Mouse (Mus musculus) midbrain, embryonic 10.5 days (tissue): ENCODE measurements around the gene Bscl2. TPM values are rescaled to one million over a fixed set of nuclear protein-coding genes. Genes with fewer than 3 reads are reported as not detected.

Experiments used
- DNase-seq: peaks from one replicate; pipeline ENCODE4 v3.0.0-alpha.2; 2017; ENCODE audit warnings: low spot score
- H3K27ac ChIP-seq: fragments of 300-500 bp; sonication (generic); replicated peaks from 2 replicates; pipeline ENCODE4 v1.5.1; 2016; ENCODE audit warnings: mild to moderate bottlenecking
- H3K27me3 ChIP-seq: fragments of 300-500 bp; sonication (generic); 2 replicates; pipeline ENCODE4 v1.6.1; 2016; ENCODE audit warnings: low read depth, mild to moderate bottlenecking; ENCODE audit not compliant: poor library complexity, severe bottlenecking
- H3K36me3 ChIP-seq: fragments of 300-500 bp; sonication (generic); 2 replicates; pipeline ENCODE4 v1.6.1; 2016; ENCODE audit warnings: mild to moderate bottlenecking, moderate library complexity
- H3K4me1 ChIP-seq: fragments of 300-500 bp; sonication (generic); 2 replicates; pipeline ENCODE4 v1.6.1; 2016
- H3K4me3 ChIP-seq: fragments of 300-500 bp; sonication (generic); 2 replicates; pipeline ENCODE4 v1.5.1; 2016; ENCODE audit warnings: mild to moderate bottlenecking, moderate library complexity
- H3K9me3 ChIP-seq: fragments of 300-500 bp; sonication (generic); replicated peaks from 2 replicates; pipeline ENCODE4 v1.6.1; 2016; ENCODE audit warnings: mild to moderate bottlenecking
- WGBS: fragments of 180-500 bp; shearing (Covaris S2); methylation state at CpG from one replicate; pipeline ENCODE4 v1.1.7; 2016; 5-methylcytosine and 5-hydroxymethylcytosine counted together
- polyA plus RNA-seq: library from polyadenylated mRNA; unstranded; fragments of >200 nt; fragmentation: Nextera tagmentation; extraction: Ambion mirVana; gene quantifications from 2 replicates; pipeline ENCODE4 v1.2.1, GENCODE M21; 2016

The Bscl2 gene
- 55.2 and 63.4 TPM in 2 replicates for polyA plus RNA-seq

DNA sequence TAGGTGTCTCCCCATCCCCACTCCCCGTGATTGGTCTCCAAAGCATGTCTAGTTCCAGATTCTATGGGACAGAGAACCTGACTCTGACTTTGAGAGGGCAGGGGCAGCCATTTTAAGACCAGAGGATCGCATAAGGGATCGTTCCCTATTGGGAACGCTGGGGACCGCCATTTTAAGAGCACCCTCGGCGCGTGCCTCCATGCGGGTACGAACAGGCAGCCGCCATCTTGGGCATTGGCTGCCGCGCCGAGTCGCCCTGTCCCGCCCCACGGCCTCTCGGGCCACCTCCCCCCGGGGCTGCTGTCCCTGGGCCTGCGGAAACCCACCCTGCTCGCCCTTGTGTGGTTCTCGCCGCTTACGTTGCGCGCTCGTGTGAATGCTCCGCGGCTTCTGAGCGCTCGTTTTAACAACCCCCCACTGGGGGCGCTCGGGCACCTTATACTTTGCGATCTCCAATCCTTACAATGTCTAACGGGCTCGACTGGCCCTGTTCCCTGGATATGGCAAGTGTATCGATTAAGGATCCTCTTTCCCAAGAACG lies at the start of gene Bscl2:
Bscl2 (plus strand) TSS at position 217 of the 541 bp plus-strand sequence.
- Histone ChIP-seq H3K27ac (peak within 1 kb of the TSS; percentile 98), H3K36me3 (peaks cover 59% of the 10 kb centered on the region), H3K4me1 (peaks cover 46% of the 10 kb centered on the region), H3K9me3 (no peaks in the 10 kb centered on the region), H3K4me3 (peak within 1 kb of the TSS; percentile 61), H3K27me3 (no peaks in the 10 kb centered on the region)
- peak; percentile 89 for DNase-seq
- under 1% methylated on average over 38 of the region's 38 CpGs for WGBS

DNA sequence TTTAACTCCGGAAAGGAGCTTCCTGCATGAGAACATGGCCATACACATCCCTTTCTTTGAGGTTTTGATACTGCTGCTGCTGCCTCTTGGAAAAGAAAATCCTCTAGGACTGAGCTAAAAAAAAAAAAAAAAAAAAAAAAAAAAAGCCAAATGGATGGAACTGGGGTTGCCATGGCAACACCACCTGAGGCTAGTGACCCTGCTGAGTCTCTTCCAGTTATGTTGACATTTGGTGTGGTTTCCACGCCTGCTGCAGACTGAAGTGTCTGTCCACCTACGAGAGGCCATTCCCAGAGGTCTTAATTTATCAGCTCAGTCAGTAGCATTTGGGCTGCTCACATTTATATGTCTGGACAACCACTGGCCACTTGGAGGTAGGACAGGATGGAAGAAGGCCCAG lies 48.7 kb upstream of the Bscl2 start:
- H3K4me3 ChIP-seq = no peak overlapping the region
- peaks cover 35% of the 10 kb centered on the region for H3K36me3 ChIP-seq
- H3K9me3 ChIP-seq = 0 out of 2 replicates have a peak, but pooled peaks cover 5% of the 10 kb centered on the region
- no peaks in the 10 kb centered on the region for H3K27me3 ChIP-seq
- no peak overlapping the region for H3K27ac ChIP-seq
- WGBS = 26% methylated on average over 3 of the region's 3 CpGs
- DNase-seq = no peak
- peaks cover 27% of the 10 kb centered on the region for H3K4me1 ChIP-seq

DNA sequence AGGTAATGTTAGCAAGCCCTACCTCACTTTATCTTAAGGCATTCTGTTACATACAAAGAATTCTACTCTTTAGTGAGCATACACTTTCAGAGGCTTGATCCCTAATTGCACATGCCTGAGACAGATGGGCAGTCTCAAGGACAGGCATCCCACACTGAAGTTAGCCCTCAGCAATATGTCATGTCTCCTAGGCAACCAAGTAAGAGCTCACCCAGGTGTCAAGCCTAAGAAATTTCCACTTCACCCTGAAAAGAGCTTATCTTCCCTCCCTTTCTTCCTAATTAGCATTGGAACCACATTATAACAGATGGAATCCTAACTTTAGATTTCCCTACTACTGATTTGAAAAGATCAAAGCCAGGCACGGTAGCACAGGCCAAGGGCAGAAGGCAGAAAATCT lies 48.1 kb upstream of the Bscl2 start:
- Histone ChIP-seq H3K9me3 (0 out of 2 replicates have a peak, but pooled peaks cover 5% of the 10 kb centered on the region), H3K4me1 (peaks cover 27% of the 10 kb centered on the region), H3K36me3 (peaks cover 35% of the 10 kb centered on the region), H3K4me3 (no peak overlapping the region), H3K27me3 (no peaks in the 10 kb centered on the region), H3K27ac (no peak overlapping the region)
- DNase-seq = no peak
- 81% methylated on average over 1 of the region's 1 CpGs for WGBS

DNA sequence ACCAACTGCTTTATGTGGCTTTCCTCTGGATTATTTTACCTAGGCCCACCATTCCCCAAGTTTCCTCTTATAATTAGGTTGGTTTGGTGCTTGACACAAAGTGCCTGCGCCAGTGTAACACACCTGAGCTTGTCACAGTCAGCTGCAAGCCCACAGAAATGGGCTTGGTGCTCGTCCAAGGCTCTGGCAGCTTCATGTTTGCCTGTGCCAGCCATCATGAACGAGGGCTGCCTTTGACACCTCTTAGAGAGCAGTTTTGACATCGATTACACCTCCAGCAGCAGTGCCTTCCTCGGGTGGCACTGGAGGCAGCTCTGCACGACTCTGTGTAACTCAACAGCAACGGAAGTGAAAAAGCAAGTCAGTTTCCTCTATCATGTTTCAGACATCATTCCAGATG lies 47.1 kb upstream of the Bscl2 start:
- no peak overlapping the region for H3K4me3 ChIP-seq
- no peaks in the 10 kb centered on the region for H3K27me3 ChIP-seq
- no peak overlapping the region for H3K27ac ChIP-seq
- peaks cover 45% of the 10 kb centered on the region for H3K36me3 ChIP-seq
- peaks cover 23% of the 10 kb centered on the region for H3K4me1 ChIP-seq
- WGBS = 89% methylated on average over 7 of the region's 7 CpGs
- 0 out of 2 replicates have a peak, but pooled peaks cover 5% of the 10 kb centered on the region for H3K9me3 ChIP-seq
- DNase-seq = no peak

DNA sequence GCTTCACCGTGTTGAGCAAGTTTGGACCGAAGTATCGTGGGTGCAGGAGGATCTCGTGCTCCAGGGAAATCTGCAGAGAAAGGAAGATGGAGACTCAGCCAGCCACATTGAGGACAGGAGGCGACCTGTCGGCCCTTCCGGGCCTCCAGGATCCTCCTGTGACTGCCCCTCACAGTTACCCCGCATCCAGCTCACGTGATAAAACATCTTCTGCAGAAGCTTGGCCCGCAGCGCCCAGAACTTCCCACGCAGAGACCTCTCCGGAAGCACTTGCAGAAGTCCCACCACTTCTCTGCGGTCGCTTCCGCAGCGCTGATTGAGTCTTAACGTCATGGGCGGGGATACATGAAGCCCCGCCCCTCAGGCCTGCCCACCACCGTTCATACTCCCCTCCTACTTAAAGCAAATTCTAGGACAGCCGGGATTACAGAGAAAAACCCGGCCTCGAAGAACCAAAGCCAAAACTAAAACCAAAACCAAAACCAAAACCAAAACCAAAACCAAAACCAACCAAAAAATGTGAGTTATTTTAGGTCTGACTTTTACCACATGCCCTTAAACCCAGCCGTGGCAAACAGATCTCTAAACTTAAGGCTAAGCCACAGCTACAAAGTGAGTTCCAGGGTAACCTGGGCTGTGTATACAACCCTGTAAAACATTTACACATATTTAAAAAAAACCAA lies 38.9 kb upstream of the Bscl2 start, which contains the start of gene Polr2g:
Polr2g (minus strand) TSS at position 314 of the 683 bp plus-strand sequence.
- WGBS = 2% methylated on average over 25 of the region's 25 CpGs
- Histone ChIP-seq H3K36me3 (peaks cover 32% of the 10 kb centered on the region), H3K27ac (peak within 1 kb of the TSS; percentile 85)

DNA sequence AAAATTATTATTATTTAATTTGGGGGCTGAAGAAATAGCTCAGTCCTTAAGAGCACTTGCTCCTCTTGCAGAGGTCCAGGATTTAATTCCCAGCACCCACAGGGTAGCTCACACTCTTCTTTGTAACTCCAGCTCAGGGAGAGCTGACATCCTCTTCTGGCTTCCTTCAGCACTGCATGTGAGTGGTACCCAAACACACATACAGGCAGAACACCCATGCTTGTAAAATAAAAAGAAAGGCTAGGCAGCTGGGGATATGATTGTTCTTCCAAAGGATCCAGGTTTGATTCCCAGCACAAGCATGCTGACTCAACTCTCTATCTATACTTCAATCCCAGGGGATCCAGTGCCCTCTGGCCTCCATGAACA lies 38.3 kb upstream of the Bscl2 start:
- no peak for DNase-seq
- Histone ChIP-seq H3K9me3 (no peaks in the 10 kb centered on the region), H3K27me3 (no peaks in the 10 kb centered on the region), H3K4me1 (peaks cover 28% of the 10 kb centered on the region), H3K4me3 (peak overlapping the region; percentile 84), H3K27ac (peak overlapping the region; percentile 85; the same call in 1 of the 2 replicates), H3K36me3 (peaks cover 32% of the 10 kb centered on the region)

More for the DNA sequence above, 38.9 kb upstream of the Bscl2 start, which contains the start of gene Polr2g:
- no peaks in the 10 kb centered on the region for H3K27me3 ChIP-seq
- H3K4me3 ChIP-seq = peak within 1 kb of the TSS; percentile 84
- peaks cover 25% of the 10 kb centered on the region for H3K4me1 ChIP-seq
- 0 out of 2 replicates have a peak, but pooled peaks cover 2% of the 10 kb centered on the region for H3K9me3 ChIP-seq
- peak; percentile 89 for DNase-seq

DNA sequence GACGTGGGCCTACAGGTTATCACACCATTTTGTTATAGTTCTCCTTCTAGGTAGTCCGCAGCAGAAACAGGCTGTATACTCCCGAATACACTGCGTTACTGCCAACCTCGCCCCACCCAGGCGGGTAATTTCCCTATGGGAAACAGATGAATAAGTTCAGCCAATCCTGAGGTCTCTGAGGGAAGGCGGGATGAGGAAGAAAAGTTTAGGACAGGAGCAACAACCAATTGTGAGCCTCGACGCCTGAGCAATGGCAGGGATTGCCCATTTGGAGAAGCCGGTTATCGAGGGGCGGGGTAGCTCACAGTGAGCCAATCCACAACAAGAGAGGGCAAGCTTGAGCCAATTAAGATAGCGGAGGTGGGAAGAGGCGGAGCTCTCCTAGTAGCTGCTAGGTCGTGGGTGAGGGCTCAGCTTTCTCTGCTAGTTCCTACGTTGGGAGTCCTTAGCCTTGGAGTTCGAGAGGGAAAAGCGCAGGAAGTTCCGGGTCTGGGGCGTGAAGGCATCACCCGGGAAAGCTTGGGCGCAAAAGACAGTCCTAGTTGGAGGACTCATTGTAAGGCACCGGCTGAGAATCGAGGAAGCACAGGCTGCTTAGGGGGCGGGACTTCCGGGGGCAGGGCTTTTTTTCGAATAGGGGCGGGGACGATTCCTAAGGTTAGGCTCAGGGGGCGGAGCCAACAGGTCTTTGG lies 35.0 kb upstream of the Bscl2 start, which contains the start of gene Zbtb3:
Zbtb3 (plus strand) TSS at position 426 of the 692 bp plus-strand sequence.
- H3K4me3 ChIP-seq = peak within 1 kb of the TSS; percentile 71
- WGBS = under 1% methylated on average over 30 of the region's 30 CpGs
- H3K27me3 ChIP-seq = no peaks in the 10 kb centered on the region
- no peaks in the 10 kb centered on the region for H3K9me3 ChIP-seq
- H3K36me3 ChIP-seq = peaks cover 40% of the 10 kb centered on the region
- peak within 1 kb of the TSS; percentile 91 for H3K27ac ChIP-seq
- DNase-seq = peak; percentile 96
- peaks cover 29% of the 10 kb centered on the region for H3K4me1 ChIP-seq

DNA sequence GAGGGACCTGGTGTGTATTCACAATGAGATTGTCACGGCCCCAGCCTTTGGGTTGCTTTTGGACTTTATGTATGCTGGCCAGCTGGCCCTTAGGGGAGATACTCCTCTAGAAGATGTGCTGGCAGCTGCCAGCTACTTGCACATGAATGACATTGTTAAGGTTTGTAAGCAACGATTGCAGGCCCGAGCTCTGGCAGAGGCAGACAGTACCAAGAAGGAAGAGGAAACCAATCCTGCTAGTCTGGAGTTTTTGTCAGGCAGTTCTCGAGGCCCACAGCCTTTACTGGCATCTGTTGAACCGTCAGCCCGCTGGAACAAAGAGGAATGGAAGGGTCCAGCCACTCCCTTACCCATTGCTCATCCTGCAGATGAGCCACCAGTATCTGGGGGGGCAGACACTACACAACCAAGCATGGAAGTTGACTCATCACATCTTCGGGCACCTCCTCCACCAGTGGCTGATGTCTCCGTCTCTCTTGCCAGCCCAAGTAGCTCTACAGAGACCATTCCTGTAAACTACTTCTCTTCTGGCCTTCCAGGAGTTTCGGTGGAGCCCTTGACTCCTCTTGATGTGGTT lies 34.0 kb upstream of the Bscl2 start:
- Histone ChIP-seq H3K27me3 (no peaks in the 10 kb centered on the region), H3K4me3 (peak overlapping the region; percentile 71)
- no peak for DNase-seq

DNA sequence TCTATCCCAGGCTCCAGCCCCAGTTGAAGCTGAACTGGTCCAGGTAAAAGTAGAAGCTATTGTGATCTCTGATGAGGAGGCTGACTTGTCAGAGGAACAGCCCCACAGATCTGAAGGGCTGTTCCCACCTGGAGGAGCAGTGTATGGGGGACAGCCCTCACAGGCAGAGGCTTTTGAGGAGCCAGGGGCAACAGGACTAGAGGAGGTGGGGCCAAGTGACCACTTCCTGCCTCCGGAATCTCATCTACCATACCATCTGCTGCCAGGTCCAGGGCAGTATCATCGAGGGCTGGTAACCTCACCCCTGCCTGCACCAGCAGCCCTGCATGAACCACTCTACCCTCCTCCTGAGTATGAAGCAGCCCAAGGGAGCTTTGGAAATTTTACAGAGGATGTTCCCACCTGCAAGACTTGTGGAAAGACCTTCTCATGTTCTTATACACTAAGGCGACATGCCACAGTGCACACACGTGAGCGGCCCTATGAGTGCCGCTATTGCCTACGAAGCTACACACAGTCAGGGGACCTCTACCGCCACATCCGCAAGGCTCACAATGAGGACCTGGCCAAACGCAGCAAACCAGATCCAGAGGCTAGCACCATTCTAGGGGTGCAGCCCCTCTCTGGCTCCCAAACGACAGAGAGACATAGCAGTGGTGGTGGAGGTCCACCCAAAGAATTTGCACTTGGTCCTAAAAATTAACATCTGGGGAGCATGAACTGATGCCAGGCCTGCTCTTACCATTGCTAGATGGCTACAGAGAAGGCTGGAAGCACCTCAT lies 33.2 kb upstream of the Bscl2 start:
- Histone ChIP-seq H3K27ac (no peak overlapping the region), H3K9me3 (no peaks in the 10 kb centered on the region), H3K4me3 (peak overlapping the region; percentile 5; the same call in 1 of the 2 replicates), H3K36me3 (peaks cover 58% of the 10 kb centered on the region), H3K27me3 (no peaks in the 10 kb centered on the region), H3K4me1 (peaks cover 22% of the 10 kb centered on the region)
- WGBS = 89% methylated on average over 11 of the region's 11 CpGs
- DNase-seq = no peak

More for the DNA sequence above, 34.0 kb upstream of the Bscl2 start:
- Histone ChIP-seq H3K27ac (peak overlapping the region; percentile 91), H3K4me1 (peaks cover 22% of the 10 kb centered on the region), H3K9me3 (no peaks in the 10 kb centered on the region), H3K36me3 (peaks cover 51% of the 10 kb centered on the region)
- WGBS = 92% methylated on average over 9 of the region's 9 CpGs

DNA sequence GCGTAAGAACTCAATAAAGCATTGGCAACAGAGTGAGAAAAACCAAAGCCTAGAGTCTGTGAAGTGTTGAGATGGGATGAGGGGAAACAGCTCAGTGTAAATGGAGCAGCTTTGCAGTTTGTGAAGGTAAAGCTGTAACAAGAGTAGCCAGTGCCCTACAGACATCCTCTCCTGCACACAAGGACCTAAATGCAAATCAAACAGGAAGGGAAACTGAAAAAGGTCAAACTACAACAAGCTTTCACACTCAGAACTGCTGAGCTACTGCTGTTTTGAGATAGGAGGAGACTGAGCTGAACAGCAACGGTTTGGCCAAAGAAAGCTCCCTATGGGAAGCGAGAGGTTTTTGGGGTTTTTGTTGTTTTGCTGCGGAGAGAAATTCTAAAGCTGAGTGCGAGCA lies 30.5 kb upstream of the Bscl2 start:
- DNase-seq = no peak
- Histone ChIP-seq H3K36me3 (peaks cover 85% of the 10 kb centered on the region), H3K9me3 (no peaks in the 10 kb centered on the region), H3K27me3 (no peaks in the 10 kb centered on the region), H3K27ac (no peak overlapping the region), H3K4me3 (no peak overlapping the region), H3K4me1 (peaks cover 18% of the 10 kb centered on the region)
- WGBS = 93% methylated on average over 5 of the region's 5 CpGs

DNA sequence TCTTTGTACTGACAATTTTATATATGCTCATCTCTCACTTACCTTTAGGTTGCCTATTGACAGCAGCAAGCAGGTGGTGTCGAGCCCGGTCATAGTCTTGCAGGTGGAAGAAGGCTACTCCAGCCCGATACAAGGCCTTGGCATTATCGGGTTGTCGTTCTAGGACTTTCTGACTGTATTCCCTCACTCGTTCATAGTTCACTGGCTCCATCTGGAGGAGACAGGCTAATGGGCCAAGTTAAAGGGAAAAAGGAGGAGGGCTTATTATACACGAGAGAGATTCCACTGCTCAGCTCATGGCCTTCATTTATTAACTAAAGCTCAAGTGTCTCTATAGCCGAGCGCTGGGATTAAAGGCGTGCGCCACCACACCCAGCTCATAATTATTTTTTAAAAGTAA lies 21.5 kb upstream of the Bscl2 start:
- DNase-seq = no peak
- Histone ChIP-seq H3K4me1 (peaks cover 22% of the 10 kb centered on the region), H3K36me3 (peaks cover 66% of the 10 kb centered on the region), H3K27ac (no peak overlapping the region), H3K4me3 (no peak overlapping the region), H3K27me3 (no peaks in the 10 kb centered on the region), H3K9me3 (no peaks in the 10 kb centered on the region)
- 87% methylated on average over 11 of the region's 11 CpGs for WGBS

DNA sequence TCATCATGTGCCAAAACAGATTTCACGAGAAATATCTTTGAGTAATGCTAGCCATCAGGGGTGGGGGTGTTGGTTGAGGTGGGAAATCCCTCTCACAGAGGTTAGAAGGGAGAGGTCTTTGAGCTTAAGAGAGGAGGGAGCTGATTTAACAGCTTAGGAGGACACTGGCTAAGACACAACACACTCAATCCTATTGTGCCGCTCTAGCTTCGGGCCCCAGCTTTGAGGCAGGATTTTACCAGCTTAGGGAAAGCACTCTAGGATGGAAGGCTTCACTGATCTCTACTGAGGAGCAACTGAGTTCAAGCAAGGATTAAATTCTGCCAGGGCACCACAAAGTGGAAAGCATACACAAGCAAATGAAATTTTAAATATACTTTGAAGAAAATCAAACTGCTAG lies 20.3 kb upstream of the Bscl2 start:
- Histone ChIP-seq H3K36me3 (peaks cover 58% of the 10 kb centered on the region), H3K27me3 (no peaks in the 10 kb centered on the region), H3K27ac (no peak overlapping the region), H3K4me1 (peaks cover 31% of the 10 kb centered on the region), H3K9me3 (no peaks in the 10 kb centered on the region), H3K4me3 (peak overlapping the region; percentile 100)
- 49% methylated on average over 3 of the region's 3 CpGs for whole genome bisulfite sequencing
- DNase-seq = no peak
